Comparison of ENCODE assay signal across 8 mouse cellular contexts in genomic region chr10:82629111-82629585, GRCm38 (mm10). TPM values are rescaled to one million over a fixed set of nuclear protein-coding genes. Genes with fewer than 3 reads are reported as not detected.
A peak's percentile ranks its signal among the peaks of the same experiment; 100 is the strongest.
DNase-seq lines count a peak whose midpoint lies in the region; ATAC-seq and TF ChIP-seq lines count a peak whose summit lies in the region.

No protein-coding gene starts in this region.

- no peak for TF ChIP-seq CTCF in gastrocnemius, adult 2 months (IDR thresholded peaks at IDR 0.05)

- DNase-seq in gastrocnemius, adult 2 months = no peak
- DNase-seq in gastrocnemius, postnatal 4 days (ENCODE audit: low spot score in 2 of 2) = no peak
- DNase-seq in CD4-positive, CD25-positive, alpha-beta regulatory T cell, adult 2 months (ENCODE audit: low read depth, low spot score) = peak; percentile 64
- DNase-seq in intestine, embryonic 14.5 days (ENCODE audit: low spot score) = no peak
- peak; percentile 12 for DNase-seq in lung, postnatal 25 days (ENCODE audit: low spot score)
- no peak for DNase-seq in urinary bladder, postnatal 10 days (ENCODE audit: low spot score)

- H3K27ac ChIP-seq in gastrocnemius, adult 2 months = peak overlapping the region; percentile 92
- peak overlapping the region; percentile 90 for H3K27ac ChIP-seq in embryonic facial prominence, embryonic 12.5 days
- peak overlapping the region; percentile 91 for H3K27ac ChIP-seq in intestine, embryonic 14.5 days (ENCODE audit: low read depth)
- peak overlapping the region; percentile 93 for H3K27ac ChIP-seq in stomach, embryonic 16.5 days (ENCODE audit: low read length)

- peak overlapping the region; percentile 84 for H3K4me3 ChIP-seq in gastrocnemius, adult 2 months
- H3K4me3 ChIP-seq in embryonic facial prominence, embryonic 12.5 days = peak overlapping the region; percentile 77
- H3K4me3 ChIP-seq in intestine, embryonic 14.5 days (ENCODE audit: low read depth, low read length) = peak overlapping the region; percentile 95
- peak overlapping the region; percentile 90 for H3K4me3 ChIP-seq in stomach, embryonic 16.5 days (replicated peaks; ENCODE audit: low read length)

- H3K9ac ChIP-seq in embryonic facial prominence, embryonic 12.5 days = peak overlapping the region; percentile 93
- peak overlapping the region; percentile 90 for H3K9ac ChIP-seq in intestine, embryonic 14.5 days (ENCODE audit: low read length)
- H3K9ac ChIP-seq in stomach, embryonic 16.5 days (ENCODE audit: low read length) = peak overlapping the region; percentile 91

- H3K27me3 ChIP-seq in embryonic facial prominence, embryonic 12.5 days = no peaks in the 10 kb centered on the region; the same call in 1 of the 2 replicates
- H3K27me3 ChIP-seq in intestine, embryonic 14.5 days (replicated peaks; ENCODE audit: control insufficient read depth, insufficient read depth, low read length) = no peaks in the 10 kb centered on the region
- H3K27me3 ChIP-seq in stomach, embryonic 16.5 days (ENCODE audit: control insufficient read depth, insufficient read depth, low read length) = no peaks in the 10 kb centered on the region

- intact Hi-C loops in gastrocnemius, adult 2 months (cut with DNase I) = no loop called here

- 4% methylated on average over 11 of the region's 11 CpGs for WGBS in embryonic facial prominence, embryonic 12.5 days
- WGBS in intestine, embryonic 14.5 days = 5% methylated on average over 11 of the region's 11 CpGs
- 5% methylated on average over 11 of the region's 11 CpGs for WGBS in stomach, embryonic 16.5 days

- peak overlapping the region; percentile 80 for H3K4me2 ChIP-seq in embryonic facial prominence, embryonic 12.5 days (replicated peaks)
- peak overlapping the region; percentile 94 for H3K4me2 ChIP-seq in intestine, embryonic 14.5 days (ENCODE audit: low read length)
- peak overlapping the region; percentile 96 for H3K4me2 ChIP-seq in stomach, embryonic 16.5 days (ENCODE audit: low read depth, low read length)

- ATAC-seq in embryonic facial prominence, embryonic 12.5 days (ENCODE audit: insufficient number of reproducible peaks, insufficient read depth, low FRiP score, low TSS enrichment) = peak; percentile 29; the same call in 1 of the 2 replicates
- peak; percentile 58 for ATAC-seq in intestine, embryonic 14.5 days (replicated peaks; ENCODE audit: low FRiP score, low TSS enrichment, low read depth)
- ATAC-seq in stomach, embryonic 16.5 days (ENCODE audit: insufficient read depth, low FRiP score) = peak; percentile 3

- H3K9me3 ChIP-seq in embryonic facial prominence, embryonic 12.5 days = peaks cover 5% of the 10 kb centered on the region; the same call in 1 of the 2 replicates
- 0 out of 2 replicates have a peak, but pooled peaks cover 2% of the 10 kb centered on the region for H3K9me3 ChIP-seq in intestine, embryonic 14.5 days (ENCODE audit: control insufficient read depth, low read length)
- H3K9me3 ChIP-seq in stomach, embryonic 16.5 days (replicated peaks; ENCODE audit: control insufficient read depth, low read length) = no peaks in the 10 kb centered on the region

- peaks cover 23% of the 10 kb centered on the region for H3K36me3 ChIP-seq in embryonic facial prominence, embryonic 12.5 days
- peaks cover 12% of the 10 kb centered on the region; the same call in 1 of the 2 replicates for H3K36me3 ChIP-seq in intestine, embryonic 14.5 days (ENCODE audit: control insufficient read depth, insufficient read depth, low read length)
- H3K36me3 ChIP-seq in stomach, embryonic 16.5 days (ENCODE audit: control insufficient read depth, insufficient read depth, low read length) = peaks cover 4% of the 10 kb centered on the region; the same call in 1 of the 2 replicates

- H3K4me1 ChIP-seq in embryonic facial prominence, embryonic 12.5 days = peaks cover 16% of the 10 kb centered on the region
- peaks cover 11% of the 10 kb centered on the region for H3K4me1 ChIP-seq in intestine, embryonic 14.5 days (replicated peaks; ENCODE audit: control insufficient read depth, insufficient read depth, low read length)
- H3K4me1 ChIP-seq in stomach, embryonic 16.5 days (ENCODE audit: control insufficient read depth, insufficient read depth, low read length) = peaks cover 9% of the 10 kb centered on the region

RNA-seq across cellular contexts. Expression of gene Tdg, which starts 0.5 kb away (rescaled TPM):
- total RNA-seq in gastrocnemius, adult 2 months (2021) = 10 to 100 TPM; 14.2 to 17.4 TPM
- 10 to 100 TPM; 24.1 to 33.7 TPM for total RNA-seq in gastrocnemius, postnatal 4 days (2021)
- 198 and 205 TPM in 2 replicates for polyA plus RNA-seq in embryonic facial prominence, embryonic 12.5 days (2016; fragmentation: Nextera tagmentation; extraction: Ambion mirVana)
- 152 and 162 TPM in 2 replicates for polyA plus RNA-seq in intestine, embryonic 14.5 days (2014; fragmentation: Nextera tagmentation; extraction: Ambion mirVana)
- polyA plus RNA-seq in stomach, embryonic 16.5 days (2015; fragmentation: Nextera tagmentation; extraction: Ambion mirVana) = 105 and 111 TPM in 2 replicates

RNA-seq across cellular contexts. Expression of gene 1190007I07Rik, which starts 6.1 kb away (rescaled TPM):
- total RNA-seq in gastrocnemius, adult 2 months (2021) = 10 to 100 TPM; 31.5 to 43.1 TPM
- total RNA-seq in gastrocnemius, postnatal 4 days (2021) = 10 to 100 TPM; 20.5 to 23.5 TPM
- polyA plus RNA-seq in embryonic facial prominence, embryonic 12.5 days (2016; fragmentation: Nextera tagmentation; extraction: Ambion mirVana) = 37.2 and 40.7 TPM in 2 replicates
- polyA plus RNA-seq in intestine, embryonic 14.5 days (2014; fragmentation: Nextera tagmentation; extraction: Ambion mirVana) = 65.8 and 67.6 TPM in 2 replicates
- 36.2 and 42.1 TPM in 2 replicates for polyA plus RNA-seq in stomach, embryonic 16.5 days (2015; fragmentation: Nextera tagmentation; extraction: Ambion mirVana)

Comparison
In these comparisons a context has a peak if more than half of its experiments do, and no peak if none do; other contexts are left out.
1. DNase-seq: peak in CD4-positive, CD25-positive, alpha-beta regulatory T cell, adult 2 months (single experiment) and lung, postnatal 25 days (single experiment); none in gastrocnemius, adult 2 months (single experiment), gastrocnemius, postnatal 4 days (0 of 2), intestine, embryonic 14.5 days (single experiment) and urinary bladder, postnatal 10 days (single experiment).
2. ATAC-seq: peak in every context shown above with its lines; median percentile 58 in intestine, embryonic 14.5 days; 29 in embryonic facial prominence, embryonic 12.5 days; 3 in stomach, embryonic 16.5 days.
3. Peak in every context shown above with its lines, with median percentiles within 50 percentile points of each other: H3K27ac ChIP-seq, H3K4me3 ChIP-seq, H3K4me2 ChIP-seq and H3K9ac ChIP-seq.